Mouse (Mus musculus) limb, embryonic 15.5 days (tissue): Measurements from ENCODE around the gene Nrxn3. TPM values are rescaled to one million over a fixed set of nuclear protein-coding genes. Genes with fewer than 3 reads are reported as not detected.

Source experiments
- ATAC-seq: fragments of 200-750 bp; cut with Nextera tagmentation; 2 replicates; pipeline ENCODE4 v1.8.0; 2017; ENCODE audit warnings: low read depth, moderate TSS enrichment; ENCODE audit not compliant: insufficient number of reproducible peaks, low FRiP score, low TSS enrichment
- H3K27ac ChIP-seq: fragments of 300-500 bp; sonication (generic); 2 replicates; pipeline ENCODE4 v1.5.1; 2015; ENCODE audit warnings: moderate library complexity, mild to moderate bottlenecking, inconsistent platforms
- H3K27me3 ChIP-seq: fragments of 300-500 bp; sonication (generic); 2 replicates; pipeline ENCODE4 v1.6.1; 2015; ENCODE audit warnings: inconsistent platforms
- H3K36me3 ChIP-seq: fragments of 300-500 bp; sonication (generic); 2 replicates; pipeline ENCODE4 v1.6.1; 2015; ENCODE audit warnings: inconsistent platforms
- H3K4me1 ChIP-seq: fragments of 300-500 bp; sonication (generic); 2 replicates; pipeline ENCODE4 v1.6.1; 2015; ENCODE audit warnings: inconsistent platforms
- H3K4me2 ChIP-seq: fragments of 300-500 bp; sonication (generic); 2 replicates; pipeline ENCODE4 v1.6.1; 2015; ENCODE audit warnings: mild to moderate bottlenecking, inconsistent platforms
- H3K4me3 ChIP-seq: fragments of 300-500 bp; sonication (generic); 2 replicates; pipeline ENCODE4 v1.5.1; 2015; ENCODE audit warnings: mild to moderate bottlenecking, inconsistent platforms
- H3K9ac ChIP-seq: fragments of 300-500 bp; sonication (generic); 2 replicates; pipeline ENCODE4 v1.6.1; 2015; ENCODE audit warnings: inconsistent platforms
- H3K9me3 ChIP-seq: fragments of 300-500 bp; sonication (generic); 2 replicates; pipeline ENCODE4 v1.6.1; 2016; ENCODE audit warnings: inconsistent platforms
- WGBS: fragments of 180-500 bp; shearing (Covaris S2); methylation state at CpG from one replicate; pipeline ENCODE4 v1.1.7; 2015; 5-methylcytosine and 5-hydroxymethylcytosine counted together
- polyA plus RNA-seq: library from polyadenylated mRNA; unstranded; fragments of >200 nt; fragmentation: Nextera tagmentation; extraction: Ambion mirVana; gene quantifications from 2 replicates; pipeline ENCODE4 v1.2.1, GENCODE M21; 2015

Nrxn3 gene
- polyA plus RNA-seq, 1 experiment from 2014 or later: 0.70 TPM

GRCm38 (mm10) chr12:88818622-88819334 is 96.1 kb downstream of the Nrxn3 start:
- Histone ChIP-seq H3K4me2 (no peak overlapping the region), H3K9ac (no peak overlapping the region), H3K36me3 (no peaks in the 10 kb centered on the region), H3K27ac (no peak overlapping the region), H3K4me3 (no peak overlapping the region), H3K27me3 (no peaks in the 10 kb centered on the region), H3K9me3 (no peaks in the 10 kb centered on the region), H3K4me1 (no peaks in the 10 kb centered on the region)
- ATAC-seq: 0 out of 2 replicates have a peak, but pooled peaks have one; percentile 48
- WGBS: 47% methylated on average over 4 of the region's 4 CpGs

GRCm38 (mm10) chr12:88819335-88819709 is 96.6 kb downstream of the Nrxn3 start:
- Histone ChIP-seq H3K9me3 (no peaks in the 10 kb centered on the region), H3K4me2 (no peak overlapping the region), H3K27me3 (no peaks in the 10 kb centered on the region), H3K36me3 (no peaks in the 10 kb centered on the region), H3K4me1 (no peaks in the 10 kb centered on the region), H3K27ac (no peak overlapping the region), H3K4me3 (no peak overlapping the region), H3K9ac (no peak overlapping the region)
- 64% methylated on average over 5 of the region's 5 CpGs for WGBS
- ATAC-seq: no peak

GRCm38 (mm10) chr12:88820131-88820530 is 97.5 kb downstream of the Nrxn3 start:
- no peak overlapping the region for H3K4me2 ChIP-seq
- 22% methylated on average over 3 of the region's 3 CpGs for WGBS
- H3K9ac ChIP-seq: no peak overlapping the region
- H3K36me3 ChIP-seq: no peaks in the 10 kb centered on the region
- H3K4me1 ChIP-seq: no peaks in the 10 kb centered on the region
- H3K4me3 ChIP-seq: no peak overlapping the region
- no peak for ATAC-seq
- no peaks in the 10 kb centered on the region for H3K27me3 ChIP-seq
- H3K9me3 ChIP-seq: no peaks in the 10 kb centered on the region
- no peak overlapping the region for H3K27ac ChIP-seq

GRCm38 (mm10) chr12:88830851-88831250 is 108.2 kb downstream of the Nrxn3 start:
- no peak overlapping the region for H3K4me3 ChIP-seq
- H3K4me1 ChIP-seq: no peaks in the 10 kb centered on the region
- no peaks in the 10 kb centered on the region for H3K9me3 ChIP-seq
- 92% methylated on average over 1 of the region's 1 CpGs for WGBS
- no peak overlapping the region for H3K4me2 ChIP-seq
- ATAC-seq: no peak
- no peak overlapping the region for H3K9ac ChIP-seq
- H3K27me3 ChIP-seq: no peaks in the 10 kb centered on the region
- no peak overlapping the region for H3K27ac ChIP-seq
- no peaks in the 10 kb centered on the region for H3K36me3 ChIP-seq

DNA sequence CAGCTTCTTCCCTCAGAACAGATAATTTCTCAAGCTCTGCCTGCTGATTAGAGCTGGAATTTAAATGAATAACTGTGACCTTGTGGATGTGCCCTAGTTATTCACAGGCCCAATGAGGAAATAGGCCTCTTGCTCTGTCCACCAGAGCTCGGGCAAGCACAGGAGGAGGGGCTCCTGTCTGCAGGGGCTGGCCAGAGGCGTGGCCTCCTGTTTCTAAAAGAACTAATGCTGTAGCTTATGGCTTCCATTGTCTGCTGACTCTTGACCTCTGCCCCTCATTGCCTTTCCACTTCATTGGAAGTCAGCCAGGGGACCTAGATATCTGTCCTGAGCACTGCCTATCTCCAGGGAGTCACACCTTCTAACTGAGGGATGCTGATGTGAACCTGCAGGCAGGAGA is 113.1 kb downstream of the Nrxn3 start:
- Histone ChIP-seq H3K9ac (no peak overlapping the region), H3K4me1 (no peaks in the 10 kb centered on the region), H3K27me3 (no peaks in the 10 kb centered on the region), H3K4me2 (no peak overlapping the region), H3K27ac (no peak overlapping the region), H3K9me3 (no peaks in the 10 kb centered on the region), H3K4me3 (no peak overlapping the region), H3K36me3 (no peaks in the 10 kb centered on the region)
- WGBS: 30% methylated on average over 2 of the region's 2 CpGs
- no peak for ATAC-seq

GRCm38 (mm10) chr12:88839724-88840123 is 117.0 kb downstream of the Nrxn3 start:
- 87% methylated on average over 7 of the region's 7 CpGs for WGBS
- Histone ChIP-seq H3K4me1 (no peaks in the 10 kb centered on the region), H3K27ac (no peak overlapping the region), H3K27me3 (no peaks in the 10 kb centered on the region), H3K9me3 (no peaks in the 10 kb centered on the region), H3K4me2 (no peak overlapping the region), H3K36me3 (no peaks in the 10 kb centered on the region), H3K9ac (no peak overlapping the region), H3K4me3 (no peak overlapping the region)
- no peak for ATAC-seq

DNA sequence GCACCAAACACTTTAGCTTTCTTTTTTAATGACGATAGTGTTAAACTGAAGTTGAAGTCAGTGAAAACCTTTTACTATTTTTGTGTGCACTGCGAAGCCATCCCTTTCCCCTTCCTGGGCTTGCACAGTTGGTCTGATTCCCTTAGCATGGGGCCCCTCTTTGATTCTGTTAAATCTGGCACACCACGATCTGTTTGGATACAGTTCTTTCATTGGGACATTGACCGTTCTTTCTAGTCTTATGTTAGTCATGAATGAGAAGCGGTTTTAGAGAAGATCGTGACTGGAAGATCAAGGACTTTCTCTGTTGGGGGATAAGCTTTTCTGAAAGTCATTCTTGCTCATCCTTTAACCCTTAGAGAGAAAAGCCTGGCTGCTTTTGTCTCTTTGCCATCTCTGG is 118.7 kb downstream of the Nrxn3 start:
- no peak for ATAC-seq
- Histone ChIP-seq H3K4me1 (no peaks in the 10 kb centered on the region), H3K4me2 (no peak overlapping the region), H3K9ac (no peak overlapping the region), H3K27me3 (no peaks in the 10 kb centered on the region), H3K27ac (no peak overlapping the region), H3K4me3 (no peak overlapping the region), H3K36me3 (no peaks in the 10 kb centered on the region), H3K9me3 (no peaks in the 10 kb centered on the region)
- 86% methylated on average over 6 of the region's 6 CpGs for WGBS

DNA sequence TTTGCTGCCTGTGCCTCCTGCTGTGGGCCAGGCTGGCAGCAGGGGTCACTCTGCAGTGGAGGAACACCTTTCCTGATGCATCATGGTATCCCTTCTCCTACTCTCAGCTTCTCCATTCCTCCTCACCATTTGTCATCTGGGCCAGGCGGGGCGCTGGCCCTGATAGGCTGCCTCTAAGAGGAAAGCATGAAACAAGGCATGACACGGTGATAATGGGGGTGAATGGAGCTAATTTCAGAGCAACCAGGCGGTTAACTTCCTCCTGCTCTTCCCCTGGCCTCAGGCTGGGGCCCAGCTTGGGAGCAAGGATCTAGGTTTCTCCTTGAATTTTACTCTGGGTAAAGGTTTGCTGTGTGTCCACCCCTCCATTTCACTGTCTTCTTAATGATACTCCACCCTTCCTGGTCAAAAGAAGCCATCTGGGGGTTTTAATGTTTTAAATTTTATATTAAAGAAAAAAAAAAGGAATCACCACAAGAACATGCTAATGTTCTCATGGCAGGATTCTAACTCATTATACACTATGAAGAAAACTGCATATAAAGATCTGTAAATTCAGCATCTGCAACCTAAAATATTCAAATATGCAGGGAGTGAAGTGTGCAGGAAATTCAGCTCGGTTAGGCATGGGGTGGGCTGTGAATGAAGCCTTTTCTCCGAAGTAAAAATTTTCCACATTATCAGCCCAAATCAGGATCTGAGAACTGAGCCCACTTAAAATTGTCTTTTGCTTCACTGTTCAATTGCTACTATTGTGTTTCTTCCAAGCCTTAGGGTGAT is 127.9 kb downstream of the Nrxn3 start:
- no peak for ATAC-seq

DNA sequence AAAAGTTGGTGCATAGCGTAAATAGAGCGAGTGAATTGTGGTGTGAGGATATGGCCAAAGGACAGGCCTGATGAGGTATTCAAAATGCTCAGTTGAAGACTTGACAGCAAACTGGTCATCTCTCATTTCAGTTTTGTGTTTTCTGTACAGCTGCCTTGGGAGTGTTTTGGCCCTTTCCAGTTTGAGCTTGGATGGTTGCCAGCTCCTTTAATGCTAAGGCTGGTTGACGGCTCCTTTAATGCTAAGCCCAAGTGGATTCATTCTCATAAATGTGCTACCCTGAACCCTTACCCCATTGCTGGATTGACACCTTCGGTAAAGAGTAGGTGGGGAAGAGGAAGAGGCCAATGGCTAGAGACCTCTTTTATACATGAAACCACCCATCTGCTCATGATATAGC is 131.4 kb downstream of the Nrxn3 start:
- no peak for ATAC-seq
- no peaks in the 10 kb centered on the region for H3K9me3 ChIP-seq
- 0 out of 2 replicates have a peak, but pooled peaks cover 3% of the 10 kb centered on the region for H3K27me3 ChIP-seq
- H3K27ac ChIP-seq: no peak overlapping the region
- WGBS: 63% methylated on average over 4 of the region's 4 CpGs
- H3K9ac ChIP-seq: no peak overlapping the region
- H3K4me2 ChIP-seq: no peak overlapping the region
- no peaks in the 10 kb centered on the region for H3K36me3 ChIP-seq
- H3K4me3 ChIP-seq: no peak overlapping the region
- H3K4me1 ChIP-seq: no peaks in the 10 kb centered on the region

More for the DNA sequence above, 127.9 kb downstream of the Nrxn3 start:
- no peaks in the 10 kb centered on the region for H3K9me3 ChIP-seq
- no peaks in the 10 kb centered on the region for H3K4me1 ChIP-seq
- H3K27ac ChIP-seq: no peak overlapping the region
- WGBS: 45% methylated on average over 6 of the region's 6 CpGs
- 0 out of 2 replicates have a peak, but pooled peaks cover 3% of the 10 kb centered on the region for H3K27me3 ChIP-seq
- H3K4me3 ChIP-seq: no peak overlapping the region
- H3K9ac ChIP-seq: no peak overlapping the region
- no peaks in the 10 kb centered on the region for H3K36me3 ChIP-seq
- no peak overlapping the region for H3K4me2 ChIP-seq

DNA sequence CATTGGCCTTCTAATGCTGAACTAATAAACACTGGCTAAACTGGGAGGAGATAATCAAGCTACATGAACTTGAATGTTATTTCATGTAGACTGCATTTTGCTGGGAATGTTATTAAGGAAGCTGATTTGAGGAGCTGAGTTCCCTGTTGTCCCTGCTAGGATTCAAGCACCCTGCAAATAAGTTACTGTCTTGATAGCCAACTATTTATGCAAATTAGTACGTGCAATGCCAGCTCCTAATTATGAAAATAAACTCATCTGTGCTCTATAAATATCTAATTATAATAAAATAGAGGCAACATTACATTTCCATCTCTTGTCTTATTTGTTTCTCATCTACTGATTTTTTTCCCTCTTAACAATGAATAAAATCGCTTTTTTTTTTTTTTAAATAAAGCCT is 135.0 kb downstream of the Nrxn3 start:
- 79% methylated on average over 2 of the region's 2 CpGs for WGBS

DNA sequence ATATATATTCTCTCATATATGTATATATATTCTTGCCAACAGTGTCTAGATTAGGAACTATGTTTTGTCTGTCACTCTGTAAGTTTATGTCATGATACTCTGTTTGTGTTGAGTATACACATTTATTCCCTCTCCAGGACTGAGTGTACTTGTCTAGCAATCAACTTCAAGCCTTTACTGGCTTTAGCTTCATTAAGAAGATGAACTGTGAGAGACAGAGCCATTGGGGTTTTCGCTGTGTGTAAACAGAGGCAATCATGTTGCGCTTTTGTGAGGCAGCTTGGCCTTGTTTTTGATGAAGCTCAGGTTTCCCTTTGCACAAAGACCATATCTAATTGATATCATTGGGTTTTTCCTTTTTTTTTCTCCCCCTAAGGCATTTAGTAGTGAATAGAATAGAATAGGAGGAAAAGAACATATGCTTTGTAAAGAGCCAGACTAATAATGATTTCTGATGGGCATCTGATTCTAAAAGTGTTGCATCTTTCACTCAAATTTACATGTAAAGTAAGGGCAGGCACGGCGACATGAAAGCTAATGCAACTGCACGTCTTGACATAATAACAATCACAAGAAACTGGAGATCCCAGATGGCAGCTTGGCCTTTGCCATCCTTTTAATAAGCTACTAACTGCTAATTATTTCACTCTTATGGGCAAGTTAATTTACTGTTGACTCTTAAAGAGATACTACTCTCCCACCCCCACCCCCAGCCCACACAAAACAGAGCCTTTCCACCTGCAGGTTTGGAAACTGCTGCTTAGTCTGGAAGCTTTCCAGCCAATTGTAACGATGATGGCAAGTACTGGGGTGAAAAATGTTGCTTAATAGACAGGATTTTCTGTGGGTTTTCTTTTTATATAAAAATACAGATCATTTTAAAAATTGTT is 137.0 kb downstream of the Nrxn3 start:
- no peaks in the 10 kb centered on the region for H3K9me3 ChIP-seq
- no peaks in the 10 kb centered on the region for H3K4me1 ChIP-seq
- no peaks in the 10 kb centered on the region for H3K36me3 ChIP-seq
- WGBS: 40% methylated on average over 6 of the region's 6 CpGs
- no peak for ATAC-seq
- H3K27ac ChIP-seq: no peak overlapping the region
- no peaks in the 10 kb centered on the region for H3K27me3 ChIP-seq
- H3K9ac ChIP-seq: no peak overlapping the region
- no peak overlapping the region for H3K4me2 ChIP-seq
- no peak overlapping the region for H3K4me3 ChIP-seq

More for the DNA sequence above, 135.0 kb downstream of the Nrxn3 start:
- H3K4me3 ChIP-seq: no peak overlapping the region
- no peak overlapping the region for H3K4me2 ChIP-seq
- ATAC-seq: no peak
- H3K27ac ChIP-seq: no peak overlapping the region
- H3K36me3 ChIP-seq: no peaks in the 10 kb centered on the region
- no peaks in the 10 kb centered on the region for H3K9me3 ChIP-seq
- H3K9ac ChIP-seq: no peak overlapping the region
- H3K4me1 ChIP-seq: no peaks in the 10 kb centered on the region
- H3K27me3 ChIP-seq: no peaks in the 10 kb centered on the region

DNA sequence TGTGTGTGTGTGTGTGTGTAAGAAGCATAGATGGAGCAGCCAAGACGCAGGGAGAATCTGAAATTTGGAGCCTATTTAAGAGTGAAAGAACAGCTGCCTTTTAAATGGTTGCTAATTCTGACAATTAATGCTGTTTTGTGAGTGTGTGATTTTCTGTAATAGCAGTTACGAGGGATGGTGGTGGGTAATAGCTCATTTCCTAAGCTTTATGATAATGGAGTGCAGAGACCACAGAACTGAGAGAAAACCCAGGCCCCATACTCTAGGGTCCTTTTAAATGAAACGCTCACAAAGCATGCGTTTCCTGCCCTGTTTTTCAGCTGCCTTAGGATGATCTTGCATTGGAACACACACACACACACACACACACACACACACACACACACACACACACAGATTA is 137.7 kb downstream of the Nrxn3 start:
- no peak for ATAC-seq
- Histone ChIP-seq H3K9me3 (no peaks in the 10 kb centered on the region), H3K27ac (no peak overlapping the region), H3K27me3 (no peaks in the 10 kb centered on the region), H3K4me2 (no peak overlapping the region), H3K9ac (no peak overlapping the region), H3K36me3 (no peaks in the 10 kb centered on the region), H3K4me1 (no peaks in the 10 kb centered on the region), H3K4me3 (no peak overlapping the region)
- 26% methylated on average over 4 of the region's 4 CpGs for WGBS
